Mouse (Mus musculus): ENCODE measurements around the gene Helz.
A peak's percentile ranks its signal among the peaks of the same experiment; 100 is the strongest.
"Not testable (repeated sequence)": the region's sequence is repeated elsewhere in the genome, so short reads cannot be mapped to it uniquely, and the experiment has no call there.

Gene Helz

DNA sequence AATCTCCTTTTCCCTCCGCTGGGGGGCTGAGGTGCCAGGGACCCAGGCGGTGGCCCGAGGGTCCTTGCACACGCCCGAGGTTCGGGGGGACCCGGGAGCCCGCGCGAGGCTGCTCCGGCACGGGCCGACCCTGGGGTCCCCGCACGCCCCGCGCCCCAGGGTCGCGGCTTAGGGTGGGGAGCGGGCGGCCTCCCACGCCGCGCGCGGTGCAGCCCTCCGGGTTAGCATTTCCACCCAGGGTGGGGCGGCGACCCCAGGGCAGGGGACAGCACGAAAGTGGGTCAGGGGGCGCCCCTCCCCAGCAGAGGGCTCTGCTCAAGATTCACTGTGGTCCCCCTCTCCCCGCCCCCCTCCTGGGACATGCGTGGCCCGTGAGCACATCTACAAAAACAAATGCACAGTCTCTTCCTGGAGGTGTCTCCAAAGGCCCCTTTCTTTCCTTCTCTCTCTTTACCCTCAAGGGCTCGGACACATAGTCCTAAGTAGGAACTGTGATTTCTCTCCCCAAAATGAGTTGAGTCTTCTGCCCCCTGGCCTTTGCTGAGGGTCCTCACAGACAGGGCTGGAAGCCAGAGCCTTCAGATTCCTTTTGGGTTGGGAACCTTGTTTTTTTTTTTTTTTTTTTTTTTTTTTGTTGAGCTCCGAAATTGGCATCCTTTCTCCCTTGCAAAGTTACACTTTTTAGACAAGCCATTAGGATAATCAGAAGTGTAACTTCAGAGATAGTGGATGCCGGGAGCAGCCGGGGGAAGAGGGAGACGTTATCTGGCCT is 660 bp downstream of the Helz start:
- peak; percentile 45 to 46 for DNase-seq

DNA sequence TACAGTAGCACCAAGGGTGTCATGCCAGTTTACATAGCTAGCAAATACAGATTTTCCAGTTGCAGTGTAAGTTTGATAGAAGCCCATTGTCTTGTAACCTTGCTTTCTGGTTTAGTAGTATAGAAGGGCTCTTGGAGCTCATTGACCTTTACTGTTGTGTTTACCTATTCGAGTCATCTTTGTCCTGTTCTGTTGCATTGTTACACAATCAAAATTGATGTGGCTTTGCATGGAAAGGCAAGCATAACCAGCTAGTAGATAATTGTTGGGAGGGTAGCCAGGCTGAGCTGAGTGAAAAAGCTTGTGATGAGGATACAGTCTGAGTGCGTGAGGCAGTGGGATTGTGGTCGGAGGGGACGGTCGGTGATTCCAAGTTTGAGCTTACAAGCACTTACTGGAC is 12.1 kb downstream of the Helz start:
- no peak for DNase-seq

DNA sequence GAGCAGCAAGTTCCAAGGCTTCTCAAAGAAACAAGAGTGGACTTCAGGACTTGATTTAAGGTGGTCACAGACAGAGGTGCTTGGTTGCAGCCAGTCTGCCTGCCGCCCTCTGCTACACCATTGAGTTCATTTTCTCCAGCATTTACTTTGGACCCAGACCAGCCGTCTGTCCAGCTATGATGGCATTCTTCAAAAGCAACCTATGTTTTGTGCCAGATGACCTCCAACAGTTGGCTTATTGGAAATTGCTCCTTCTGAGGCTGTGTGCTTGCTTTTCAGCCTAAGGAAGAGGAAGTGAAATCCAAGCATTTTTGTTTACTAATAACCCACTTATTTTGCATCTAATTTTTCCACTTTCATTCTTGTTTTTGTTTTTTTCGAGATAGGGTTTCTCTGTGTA is 19.7 kb downstream of the Helz start:
- no peak for DNase-seq

DNA sequence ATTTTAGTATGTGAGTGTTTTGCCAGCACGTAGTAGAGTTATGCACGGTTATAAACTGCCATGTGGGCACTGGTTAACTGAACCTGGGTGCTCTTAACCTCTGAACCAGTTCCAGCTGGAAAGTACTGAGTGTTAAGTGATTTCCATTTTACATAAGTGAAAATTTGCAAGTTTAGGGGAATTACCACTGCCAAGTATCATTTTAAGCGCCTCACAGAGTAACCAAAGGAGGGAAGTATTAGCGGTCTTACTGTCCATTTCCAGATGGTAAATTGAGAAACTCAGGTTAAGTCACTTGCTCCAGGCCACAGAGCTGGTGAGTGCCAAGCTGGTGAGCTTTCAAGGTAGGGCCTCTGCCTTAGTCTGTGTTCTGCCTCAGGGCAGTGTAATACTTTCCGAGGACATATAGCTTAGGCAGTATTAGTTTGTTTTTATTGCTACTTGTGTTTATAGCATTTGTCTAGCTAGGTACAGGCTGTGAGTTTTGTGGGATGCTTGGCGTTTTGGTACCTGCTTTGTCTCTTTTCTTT is 20.8 kb downstream of the Helz start:
- no peak for DNase-seq

DNA sequence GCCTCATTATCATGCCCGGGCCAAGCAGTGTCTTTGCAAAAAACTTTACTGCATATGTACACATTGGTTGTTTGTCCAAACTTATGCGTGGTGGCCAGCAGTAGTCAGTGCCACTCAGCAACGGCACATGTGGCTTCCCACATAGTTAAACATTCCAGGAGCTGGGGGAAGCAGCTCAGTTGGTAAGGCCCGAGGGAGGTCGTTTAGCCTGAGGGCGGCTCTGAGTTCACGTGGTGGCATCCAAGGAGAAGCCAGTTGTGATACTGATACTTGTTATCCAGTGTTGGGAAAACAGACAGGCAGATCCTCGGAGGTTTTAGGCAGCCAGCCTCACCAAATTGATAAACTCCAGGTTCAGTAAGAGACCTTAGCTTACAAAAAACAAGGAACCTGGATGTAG is 23.2 kb downstream of the Helz start:
- DNase-seq, result not testable (repeated sequence)

DNA sequence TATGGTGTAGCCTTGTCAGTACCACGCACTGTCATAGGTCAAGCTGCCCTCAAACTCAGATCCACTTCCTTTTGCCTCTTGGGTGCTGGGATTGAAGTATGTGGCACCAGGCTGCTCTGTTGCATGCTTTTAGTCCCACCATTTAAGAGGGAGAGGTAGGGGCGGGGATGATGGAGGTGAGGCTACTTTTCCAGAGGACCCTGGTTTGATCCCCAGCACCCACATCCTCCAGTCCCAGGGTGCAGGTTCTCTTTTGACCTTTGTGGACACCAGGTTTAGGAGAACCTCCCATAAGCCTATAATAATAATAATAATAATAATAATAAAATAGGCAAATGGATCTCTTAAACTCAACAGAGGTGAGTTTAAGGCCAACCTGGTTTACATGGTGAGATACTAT is 23.6 kb downstream of the Helz start:
- no peak for DNase-seq

DNA sequence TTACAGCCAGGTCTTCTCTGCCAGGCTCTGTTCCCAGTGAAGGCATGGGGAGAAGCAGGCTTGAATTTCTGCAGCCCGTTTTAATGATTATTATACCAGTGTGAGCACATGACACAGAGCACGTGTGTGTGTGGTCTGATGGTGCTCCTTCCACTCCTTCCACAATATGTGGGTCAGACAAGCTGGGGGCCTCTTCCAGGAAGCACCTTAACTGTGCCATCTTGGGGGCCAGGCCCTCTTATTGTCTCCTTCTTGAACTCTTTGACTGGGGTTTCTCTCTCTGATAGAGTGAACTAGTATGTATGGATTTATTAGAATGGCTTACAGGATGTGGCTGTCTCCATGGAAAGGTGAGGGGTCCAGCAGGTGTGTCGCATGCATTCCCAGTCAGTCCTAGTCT is 24.8 kb downstream of the Helz start:
- DNase-seq, result no peak

DNA sequence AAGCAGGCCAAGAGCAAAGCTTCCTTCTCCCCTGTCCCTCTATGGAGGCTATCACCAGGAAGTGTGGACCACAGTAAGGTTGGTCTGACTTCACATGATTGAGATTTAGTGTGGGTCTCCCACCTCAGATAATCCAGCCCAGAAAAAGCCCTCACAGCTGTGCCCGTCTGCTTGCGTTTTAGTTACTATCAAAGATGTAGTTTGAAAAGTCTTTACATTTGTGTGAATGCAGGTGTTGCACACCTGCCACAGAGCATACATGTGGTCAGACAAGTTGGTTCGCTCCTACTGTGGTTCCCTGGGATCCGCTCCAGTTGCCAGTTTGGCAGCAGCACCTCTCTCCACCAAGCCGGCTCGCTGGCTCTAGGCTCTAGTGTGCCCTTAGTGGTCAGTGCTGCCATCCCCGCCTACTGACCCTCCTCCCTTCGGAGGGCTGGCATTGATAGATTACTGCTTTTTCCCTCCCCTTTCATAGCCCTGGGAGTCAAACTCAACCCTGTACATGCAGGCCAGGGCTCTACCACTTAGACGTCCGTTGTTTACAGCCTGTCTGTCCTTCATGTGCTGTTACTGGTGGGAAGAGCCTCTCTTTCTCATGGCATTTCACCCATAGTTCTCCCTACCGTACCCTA is 25.4 kb downstream of the Helz start:
- peak; percentile 12 to 31 for DNase-seq

DNA sequence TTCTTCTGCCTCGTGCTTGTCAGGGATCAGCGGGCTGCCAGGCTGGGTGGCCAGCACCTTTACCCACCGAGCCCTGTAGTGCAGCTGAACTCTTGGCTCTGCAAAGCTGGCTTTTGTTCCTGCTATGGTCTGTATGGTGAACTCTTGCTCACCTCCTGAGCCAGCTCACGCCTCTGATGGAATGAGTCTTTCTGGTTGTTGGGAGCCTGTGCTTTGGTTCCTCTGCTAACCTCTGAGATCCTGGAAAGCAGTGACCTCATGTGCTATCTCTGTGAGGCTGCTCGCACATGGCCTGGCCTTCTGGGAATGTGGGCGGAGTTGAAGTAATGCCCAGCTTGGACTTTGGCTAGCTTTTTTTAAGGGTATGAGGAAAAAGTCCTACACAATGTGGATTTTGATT is 26.1 kb downstream of the Helz start:
- no peak for DNase-seq

DNA sequence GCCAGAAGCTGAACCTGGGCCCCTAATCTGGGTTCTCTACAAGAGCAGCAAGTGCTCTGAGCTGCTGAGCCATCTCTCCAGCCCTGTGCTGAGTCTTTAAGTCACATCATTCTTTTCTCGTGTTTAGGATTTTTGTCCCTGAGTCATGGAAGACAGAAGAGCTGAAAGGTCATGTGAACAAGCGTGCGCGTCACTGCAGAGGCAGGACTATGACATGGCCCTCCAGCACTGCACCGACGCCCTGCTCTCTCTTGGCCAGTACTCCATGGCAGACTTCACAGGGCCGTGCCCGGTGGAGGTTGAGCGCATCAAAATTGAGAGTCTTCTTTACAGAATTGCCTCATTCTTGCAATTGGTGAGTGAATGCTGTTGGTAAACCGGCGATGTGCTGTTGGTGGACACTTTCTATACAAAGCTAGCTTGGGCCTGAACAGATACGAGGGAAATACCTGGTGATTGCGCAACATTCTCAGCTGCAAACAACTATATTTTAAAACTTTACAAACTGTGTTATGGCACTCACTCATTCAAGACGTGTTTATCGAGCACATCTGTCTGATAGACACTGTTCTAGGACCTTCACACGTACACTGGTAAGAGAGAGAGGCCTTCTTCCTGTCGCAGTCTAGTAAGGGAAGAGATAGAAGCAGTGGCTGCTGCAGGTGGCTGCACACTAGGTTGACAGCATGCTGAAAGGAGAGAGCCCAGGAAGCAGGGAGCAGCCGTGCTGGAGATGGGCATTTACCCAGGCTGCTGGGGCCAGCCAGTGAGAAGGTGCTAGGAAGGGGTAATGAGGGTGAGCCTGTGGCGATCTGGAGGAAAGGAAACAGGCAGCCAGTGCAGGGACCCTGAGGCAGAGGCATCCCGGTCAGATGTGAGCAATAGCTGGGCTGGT is 27.3 kb downstream of the Helz start:
- peak; percentile 22 to 35 for DNase-seq

DNA sequence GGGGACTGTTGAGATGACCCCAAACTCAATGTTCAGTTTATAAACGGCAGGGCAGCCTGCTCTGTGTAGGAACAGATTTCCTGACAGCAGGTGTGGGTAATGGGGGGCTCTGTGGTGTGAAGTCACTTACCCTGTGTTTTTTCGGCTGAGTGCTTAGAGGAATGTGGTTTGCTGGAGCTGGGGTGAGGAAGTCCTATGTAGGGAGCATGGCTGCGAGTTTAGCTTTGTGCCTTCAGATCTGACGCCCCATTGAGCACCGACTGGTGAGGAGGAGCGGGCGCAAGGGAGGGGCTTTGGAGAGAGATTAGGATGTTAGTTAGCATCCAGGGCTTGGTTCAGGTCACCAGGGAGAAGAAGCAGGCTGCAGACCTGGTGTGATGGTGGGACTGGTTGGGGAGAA is 28.5 kb downstream of the Helz start:
- DNase-seq, result peak; percentile 13 to 24

DNA sequence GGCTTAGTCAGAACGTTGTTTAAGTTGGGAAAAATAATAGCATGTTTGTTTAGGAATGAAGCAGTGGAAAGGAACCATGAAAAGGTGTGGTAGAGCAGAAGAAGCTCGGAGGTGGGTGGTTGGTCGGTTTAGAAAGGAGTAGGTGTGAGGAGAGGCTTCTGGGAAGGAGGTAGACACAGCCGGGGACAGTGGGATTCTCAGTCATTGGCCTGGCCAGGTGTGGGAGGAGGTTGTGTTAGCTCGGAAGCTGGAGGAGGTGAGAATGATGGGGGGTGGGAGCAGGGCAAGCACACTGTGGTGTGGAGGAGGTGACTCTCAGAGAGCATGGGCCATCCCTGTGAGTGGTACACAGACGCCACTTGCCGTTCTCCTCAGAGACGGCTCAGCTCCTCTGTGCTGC is 29.7 kb downstream of the Helz start:
- DNase-seq, result no peak

DNA sequence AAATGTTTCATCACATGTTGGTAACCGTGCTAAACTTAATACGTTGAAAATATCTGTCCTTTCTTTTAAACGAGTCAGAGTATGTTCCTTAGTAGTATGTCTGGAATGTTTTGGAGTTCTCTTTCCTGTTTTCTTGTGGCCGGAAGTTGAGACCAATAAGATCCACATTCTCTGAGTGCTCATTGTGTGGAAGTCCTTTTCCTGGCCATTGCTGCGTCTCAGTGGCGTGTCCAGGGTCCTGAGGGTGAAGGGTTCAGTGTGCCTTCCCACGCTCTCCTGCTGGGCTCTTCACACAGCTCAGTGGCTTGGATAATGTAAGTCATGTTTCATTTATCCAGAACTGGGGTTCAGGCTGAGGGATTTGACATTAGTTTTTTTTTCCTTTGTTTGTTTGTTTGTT is 30.5 kb downstream of the Helz start:
- DNase-seq, result no peak

DNA sequence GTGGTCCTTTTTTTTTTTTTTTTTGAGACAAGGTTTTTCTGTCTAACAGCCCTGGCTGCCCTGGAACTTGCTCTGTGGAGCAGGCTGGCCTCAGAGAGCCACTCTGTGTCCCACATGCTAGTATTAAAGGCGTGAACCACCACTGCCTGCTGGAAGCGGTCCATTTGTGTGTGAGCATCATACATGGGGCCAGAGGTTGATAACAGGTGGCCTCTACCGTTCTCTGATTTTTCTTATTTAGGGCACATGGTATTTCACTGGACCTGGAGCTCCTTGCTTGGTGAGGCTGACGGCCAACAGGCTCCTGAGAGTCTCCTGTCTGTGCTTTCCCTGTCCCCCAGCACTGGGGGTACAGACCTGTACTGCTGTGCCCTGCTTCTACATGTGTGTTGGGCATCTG is 33.1 kb downstream of the Helz start:
- no peak for DNase-seq

DNA sequence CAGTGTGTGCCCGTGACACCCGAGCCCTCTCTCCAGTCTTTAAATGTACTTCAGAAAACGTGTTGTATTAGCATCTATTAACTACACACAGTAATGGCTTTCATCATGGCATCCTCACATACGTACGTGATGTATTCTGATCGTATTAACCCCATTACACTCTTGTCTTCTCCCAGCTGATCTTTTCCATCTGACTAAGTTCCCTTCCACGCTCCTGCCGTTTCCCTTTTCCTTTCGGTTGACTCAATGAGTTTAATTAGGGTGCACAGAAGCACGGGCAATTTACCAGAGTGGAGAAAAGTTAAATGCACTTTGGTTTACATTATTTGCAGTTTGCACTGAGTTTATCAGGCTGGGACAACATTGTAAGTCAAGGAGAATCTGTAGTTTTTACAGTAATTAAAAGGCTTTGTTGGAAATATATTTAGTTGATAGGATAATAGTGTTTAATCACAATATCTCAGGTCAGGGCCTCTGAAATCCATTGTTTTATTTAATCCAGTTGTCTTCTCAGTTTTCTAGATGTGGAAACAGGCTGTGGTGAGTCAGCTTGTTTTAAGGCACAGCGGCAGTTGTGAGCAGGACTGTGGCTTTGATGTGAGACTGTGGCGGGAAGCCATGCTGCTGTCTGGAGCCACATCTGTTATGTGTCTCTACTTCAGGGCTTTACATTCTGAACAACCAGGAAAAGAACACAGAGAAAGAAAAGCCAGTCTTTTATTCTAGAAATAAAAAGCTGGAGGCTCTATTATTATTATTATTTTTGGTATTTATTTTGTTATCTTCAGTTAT is 37.1 kb downstream of the Helz start:
- peak; percentile 56 to 60 for DNase-seq

DNA sequence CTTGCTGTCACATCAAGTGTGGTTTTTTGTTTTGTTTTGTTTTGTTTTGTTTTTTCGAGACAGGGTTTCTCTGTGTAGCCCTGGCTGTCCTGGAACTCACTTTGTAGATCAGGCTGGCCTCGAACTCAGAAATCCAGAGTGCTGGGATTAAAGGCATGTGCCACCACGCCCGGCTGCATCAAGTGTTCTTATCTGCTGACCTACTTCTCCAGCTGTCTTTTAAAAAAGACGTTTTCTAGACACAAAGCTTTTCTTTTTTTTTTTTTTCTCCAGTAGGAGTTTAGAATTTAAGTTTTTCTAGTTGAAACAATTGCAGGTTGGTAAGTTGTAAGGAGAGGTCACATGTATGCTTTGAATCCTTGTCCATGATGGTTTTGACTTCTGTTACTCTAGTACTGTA is 38.4 kb downstream of the Helz start:
- not testable (repeated sequence) for DNase-seq

DNA sequence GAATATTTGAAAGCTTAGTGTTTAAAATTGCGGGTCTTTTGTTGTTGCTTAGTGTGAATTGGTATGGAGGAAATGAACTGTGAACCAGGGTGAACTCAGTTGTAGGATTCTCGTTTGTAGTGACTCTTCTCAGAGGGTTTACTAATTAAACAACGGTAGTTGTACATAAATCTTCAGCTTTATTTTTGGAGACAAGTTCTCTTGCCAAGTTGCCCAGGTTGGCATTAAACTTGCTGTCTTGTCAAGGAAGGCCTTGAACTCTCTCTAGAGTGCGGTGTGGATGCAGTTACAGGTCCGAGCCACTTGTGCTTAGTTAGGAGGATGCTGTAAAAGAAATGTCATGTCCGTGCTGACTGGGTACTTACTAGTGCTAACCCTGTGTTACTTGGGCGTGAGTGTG is 39.4 kb downstream of the Helz start:
- DNase-seq, result no peak

DNA sequence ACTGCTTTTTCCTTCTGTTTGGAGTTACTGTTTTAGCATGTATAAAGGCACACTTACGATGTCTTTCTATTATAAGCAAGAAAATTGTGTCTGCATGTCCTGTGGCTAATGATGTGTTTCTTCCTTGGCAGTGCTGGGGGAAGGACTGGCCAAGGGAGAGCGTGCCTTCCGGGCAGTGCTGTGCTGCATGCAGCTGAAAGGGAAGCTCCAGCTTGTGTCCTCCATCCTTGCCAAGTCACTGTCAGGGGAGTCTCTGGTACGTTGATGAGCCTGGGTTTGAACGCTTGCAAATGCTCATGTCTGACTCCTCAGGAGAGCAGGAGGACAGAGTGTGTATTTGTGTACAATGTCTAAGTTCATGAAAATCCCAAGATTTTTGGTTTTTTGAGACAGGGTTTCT is 44.8 kb downstream of the Helz start:
- no peak for DNase-seq

DNA sequence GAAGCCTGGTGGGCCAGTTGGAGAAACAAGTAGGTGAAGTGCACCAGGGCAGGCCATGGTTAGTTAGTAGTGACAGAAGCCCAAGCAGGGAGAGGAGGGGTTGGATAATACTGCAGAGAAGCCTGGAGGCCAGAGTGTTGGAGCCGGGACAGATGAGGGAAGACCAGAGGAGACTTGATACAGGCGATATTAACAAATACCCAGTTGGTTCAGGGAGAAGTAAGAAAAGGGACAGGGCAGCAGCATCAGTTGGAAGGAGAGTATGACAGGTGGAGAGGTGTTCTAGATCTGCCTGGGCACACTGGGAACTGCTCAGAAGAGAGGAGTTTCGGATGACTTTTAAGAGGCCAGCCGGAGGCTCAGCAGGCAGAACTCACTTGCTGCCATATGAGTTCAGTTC is 49.7 kb downstream of the Helz start:
- no peak for DNase-seq

DNA sequence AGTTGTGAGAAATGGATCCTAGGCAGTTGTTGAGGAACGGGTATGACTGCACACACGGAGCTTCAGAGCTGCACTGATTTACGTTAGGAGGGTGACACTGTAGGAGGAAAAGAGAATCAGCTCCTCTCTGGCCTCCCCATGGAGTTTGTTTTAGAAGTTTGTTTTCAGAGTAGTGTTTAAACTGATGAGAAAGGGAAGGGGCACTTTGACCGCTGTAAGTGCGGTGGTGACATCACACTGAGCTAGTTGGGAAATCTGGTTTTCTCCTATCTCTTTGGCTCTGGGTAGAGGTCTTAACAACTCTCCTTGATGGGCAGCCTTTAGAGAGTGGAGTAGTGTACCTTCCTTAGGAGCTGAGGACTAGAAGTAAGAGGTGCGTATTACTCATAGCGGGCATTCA is 58.0 kb downstream of the Helz start:
- DNase-seq, result no peak

DNA sequence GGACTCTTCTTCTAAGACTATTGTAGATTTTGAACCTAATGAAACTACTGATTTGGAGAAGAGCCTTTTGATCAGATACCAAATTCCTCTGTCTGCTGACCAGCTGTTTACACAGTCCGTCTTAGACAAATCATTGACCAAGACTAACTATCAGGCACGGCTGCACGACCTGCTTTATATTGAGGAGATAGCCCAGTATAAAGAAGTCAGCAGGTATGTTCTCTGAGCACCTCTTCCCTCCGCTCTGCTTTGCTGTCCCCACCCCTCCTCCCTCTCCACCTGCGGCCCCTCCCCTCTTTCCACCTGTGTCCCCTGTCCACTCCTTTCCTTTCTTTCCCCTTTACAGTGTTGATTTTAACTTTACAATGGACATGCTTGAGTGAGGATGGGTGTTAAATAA is 66.2 kb downstream of the Helz start:
- DNase-seq, result no peak

DNA sequence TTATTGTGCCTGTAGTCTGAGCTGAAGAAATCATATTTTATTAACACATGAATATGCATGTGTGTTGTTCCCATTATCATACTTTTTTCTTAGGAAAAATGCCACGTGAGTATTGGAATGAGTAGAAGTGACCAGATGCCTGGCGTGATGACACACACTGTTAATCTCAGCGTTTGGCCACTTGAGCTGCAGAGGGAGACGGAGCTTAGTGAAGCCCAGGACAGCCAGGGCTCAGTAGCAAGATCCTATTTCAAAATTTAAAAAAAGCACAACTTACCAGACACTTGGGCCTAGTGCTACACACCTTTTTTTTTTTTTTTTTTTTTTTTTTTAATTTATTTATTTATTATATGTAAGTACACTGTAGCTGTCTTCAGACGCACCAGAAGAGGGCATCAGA is 68.0 kb downstream of the Helz start:
- DNase-seq, result no peak

DNA sequence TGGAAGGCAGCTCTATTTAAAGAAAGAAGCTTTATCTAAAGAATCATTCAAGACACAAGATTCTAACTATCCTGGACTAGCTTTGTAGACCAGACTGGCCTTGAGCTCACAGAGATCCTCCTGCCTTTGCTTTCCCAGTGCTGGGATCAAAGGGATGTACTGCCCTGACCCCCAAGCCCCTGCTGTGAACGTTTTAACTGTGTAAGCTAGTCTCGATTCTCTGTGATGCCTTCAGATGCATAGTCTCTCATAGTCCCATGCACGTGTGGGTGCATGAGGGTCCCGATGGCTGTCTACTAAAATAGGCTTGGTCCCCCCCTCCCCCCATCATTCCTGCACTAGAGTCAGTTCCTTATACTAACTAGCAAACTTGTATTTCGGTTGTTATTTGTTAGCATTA is 70.2 kb downstream of the Helz start:
- no peak for DNase-seq

Data from thymus, adult 18-20 months (tissue).